Mouse (Mus musculus): Measurements from ENCODE around the gene Acaa1a.
A peak's percentile ranks its signal among the peaks of the same experiment; 100 is the strongest.
"Not testable (repeated sequence)": the region's sequence is repeated elsewhere in the genome, so short reads cannot be mapped to it uniquely, and the experiment has no call there.

Gene Acaa1a

GRCm38 (mm10) chr9:119338350-119338749 is 1.1 kb upstream of the Acaa1a start:
- no peak for DNase-seq (ENCODE audit: low read depth in 2 of 2, low spot score in 2 of 2)

DNA sequence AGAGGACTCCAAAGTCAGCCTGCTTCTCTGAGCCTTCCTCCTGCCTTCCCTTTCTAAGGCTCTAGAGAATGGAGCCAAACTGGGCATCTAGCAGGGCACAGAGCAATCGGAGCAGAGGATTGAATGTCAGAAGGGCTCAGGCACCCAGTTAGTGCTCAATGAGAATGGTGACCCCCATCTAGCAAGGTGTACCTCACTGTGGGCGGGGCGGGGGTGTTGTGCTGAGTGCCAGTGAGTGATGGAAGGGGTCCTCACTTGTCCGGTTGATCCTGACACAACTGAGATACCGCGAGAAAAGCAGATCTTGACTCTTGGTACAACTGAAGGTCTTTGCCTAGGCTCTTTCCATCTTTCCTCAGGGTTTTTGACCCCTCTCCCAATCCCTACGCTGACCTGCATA is 370 bp upstream of the Acaa1a start:
- no peak for DNase-seq (ENCODE audit: low read depth in 2 of 2, low spot score in 2 of 2)

DNA sequence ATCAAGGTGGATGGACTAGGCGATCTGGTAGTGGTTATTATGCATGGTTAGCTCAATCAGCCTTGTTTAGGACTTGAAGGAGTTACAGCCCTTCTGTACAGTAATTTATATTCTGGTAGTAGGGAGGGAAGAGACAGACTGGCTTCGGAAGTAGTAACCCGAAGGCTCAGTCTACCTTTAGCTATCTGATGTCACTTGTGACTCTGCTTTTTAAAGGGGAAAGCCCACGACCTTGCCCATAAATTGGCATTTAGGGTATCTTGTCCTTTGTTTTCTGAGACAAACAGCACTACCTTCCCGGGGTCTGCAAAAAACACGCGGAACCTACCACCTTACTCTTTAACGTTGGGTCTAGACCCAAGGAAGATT is 720 bp downstream of the Acaa1a start:
- DNase-seq (ENCODE audit: low read depth in 2 of 2, low spot score in 2 of 2): no peak

- peak; percentile 87 to 91 for DNase-seq (ENCODE audit: low read depth in 2 of 2, low spot score in 2 of 2)
These were observed 1.7 kb downstream of the Acaa1a start, which contains the start of gene Myd88 for GRCm38 (mm10) chr9:119340909-119341816. Gene Myd88, minus strand, starts transcription at chr9:119341411.

GRCm38 (mm10) chr9:119342728-119343127 is 3.3 kb downstream of the Acaa1a start:
- DNase-seq (ENCODE audit: low read depth in 2 of 2, low spot score in 2 of 2): no peak

- no peak for DNase-seq (ENCODE audit: low read depth in 2 of 2, low spot score in 2 of 2)
These were observed 6.9 kb downstream of the Acaa1a start for GRCm38 (mm10) chr9:119346376-119346775.

GRCm38 (mm10) chr9:119350531-119350930 is 11.1 kb downstream of the Acaa1a start:
- DNase-seq (ENCODE audit: low read depth in 2 of 2, low spot score in 2 of 2): no peak

DNA sequence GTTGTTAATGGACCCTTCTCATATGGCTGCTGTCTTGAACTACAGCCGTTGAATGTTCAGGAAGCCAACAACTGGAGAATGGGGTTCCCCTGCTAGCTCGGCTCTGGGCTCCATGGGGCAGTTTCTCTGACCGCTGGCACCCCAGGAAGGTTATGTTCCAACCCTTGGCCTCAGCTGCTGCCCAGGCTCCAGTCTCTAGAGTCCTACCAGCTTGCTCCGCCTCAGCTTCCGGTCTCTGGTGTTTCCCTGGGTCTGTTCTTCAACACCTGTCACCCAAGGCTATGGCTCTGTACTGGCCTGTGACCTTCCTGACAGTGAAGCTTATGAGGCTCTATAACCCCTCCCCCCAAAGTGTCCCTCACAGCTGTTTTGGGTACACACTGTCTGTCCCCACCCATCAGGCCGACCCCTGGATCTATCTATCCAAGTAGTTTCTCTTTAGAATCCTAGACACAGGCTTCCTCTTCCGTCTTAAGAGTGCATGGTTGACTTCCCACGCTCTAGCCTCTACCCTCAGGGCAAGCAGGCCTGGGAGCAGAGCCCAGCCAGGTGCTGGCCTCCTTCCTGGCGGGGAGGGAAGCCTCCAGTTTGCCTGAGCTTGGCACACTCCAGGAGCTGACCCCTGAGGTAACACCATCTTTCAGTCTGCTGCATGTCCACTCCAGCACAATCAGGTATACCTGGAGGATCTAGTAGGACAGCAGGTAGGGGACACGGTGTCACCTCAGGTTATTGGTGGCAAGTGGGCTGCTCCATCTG is 11.7 kb downstream of the Acaa1a start:
- no peak for DNase-seq (ENCODE audit: low read depth in 2 of 2, low spot score in 2 of 2)

- DNase-seq (ENCODE audit: low read depth in 2 of 2, low spot score in 2 of 2): peak; percentile 72 to 78
These were observed 12.6 kb downstream of the Acaa1a start for GRCm38 (mm10) chr9:119352060-119352459.

- no peak for DNase-seq (ENCODE audit: low read depth in 2 of 2, low spot score in 2 of 2)
These were observed 14.4 kb downstream of the Acaa1a start for GRCm38 (mm10) chr9:119353926-119354325.

DNA sequence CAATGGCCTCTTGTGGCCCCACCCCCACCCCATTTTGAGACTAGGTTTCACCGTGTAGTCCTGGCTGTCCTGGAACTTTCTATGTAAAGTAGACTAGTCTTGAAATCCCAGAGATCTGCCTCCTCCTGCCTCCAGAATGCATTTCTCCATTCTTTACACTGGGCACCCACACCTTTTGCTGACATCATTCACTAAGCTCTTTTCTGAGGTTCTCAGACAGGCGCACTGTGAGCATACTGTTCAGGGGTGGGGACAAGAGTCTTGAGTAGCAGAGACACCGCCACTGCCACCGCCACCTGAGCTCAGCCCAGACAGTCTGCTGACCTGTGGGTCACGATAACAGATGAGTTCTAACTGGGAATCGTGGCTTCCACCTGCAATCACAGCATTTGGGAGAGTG is 16.5 kb downstream of the Acaa1a start:
- no peak for DNase-seq (ENCODE audit: low read depth in 2 of 2, low spot score in 2 of 2)

DNA sequence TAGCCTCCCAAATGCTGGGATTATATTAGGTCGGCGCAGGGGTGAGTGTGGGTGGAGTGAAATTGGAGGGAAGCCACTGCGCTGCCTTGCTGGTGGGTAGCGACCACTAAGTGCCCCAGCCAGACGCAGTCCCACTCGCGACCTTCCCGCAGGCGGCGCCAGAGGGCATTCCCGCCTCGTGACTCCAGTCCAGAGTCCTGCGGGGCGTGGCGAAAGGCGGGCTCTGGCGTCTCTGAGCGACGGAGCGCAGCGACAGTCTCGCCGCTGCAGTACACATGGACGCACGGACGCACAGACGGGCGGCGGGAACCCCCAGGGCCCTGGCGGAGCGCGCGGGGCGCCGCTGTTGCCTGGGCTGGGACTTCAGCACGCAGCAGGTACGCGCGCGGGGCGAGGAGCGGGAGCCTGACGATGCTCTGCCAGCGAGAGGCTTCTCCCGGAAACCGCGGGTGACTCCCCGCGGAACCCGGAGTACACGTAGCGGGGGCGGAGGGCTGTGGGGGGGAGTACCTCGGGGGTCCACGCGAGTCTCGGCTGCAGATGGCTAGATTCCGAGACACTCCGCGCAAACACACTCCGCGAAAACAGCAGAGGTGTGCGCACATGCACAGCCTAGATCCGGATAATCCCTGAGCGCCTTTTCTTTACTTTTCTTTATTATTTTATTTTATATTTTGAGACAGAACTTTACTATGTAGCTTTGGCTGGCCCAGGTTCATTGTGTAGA is 18.0 kb downstream of the Acaa1a start, which contains the start of gene Xylb:
Gene Xylb (plus strand): TSS at position 51 of the 727 bp plus-strand sequence.
- DNase-seq (ENCODE audit: low read depth in 2 of 2, low spot score in 2 of 2): peak; percentile 73 to 82

GRCm38 (mm10) chr9:119358058-119358429 is 18.6 kb downstream of the Acaa1a start:
- no peak for DNase-seq (ENCODE audit: low read depth in 2 of 2, low spot score in 2 of 2)

DNA sequence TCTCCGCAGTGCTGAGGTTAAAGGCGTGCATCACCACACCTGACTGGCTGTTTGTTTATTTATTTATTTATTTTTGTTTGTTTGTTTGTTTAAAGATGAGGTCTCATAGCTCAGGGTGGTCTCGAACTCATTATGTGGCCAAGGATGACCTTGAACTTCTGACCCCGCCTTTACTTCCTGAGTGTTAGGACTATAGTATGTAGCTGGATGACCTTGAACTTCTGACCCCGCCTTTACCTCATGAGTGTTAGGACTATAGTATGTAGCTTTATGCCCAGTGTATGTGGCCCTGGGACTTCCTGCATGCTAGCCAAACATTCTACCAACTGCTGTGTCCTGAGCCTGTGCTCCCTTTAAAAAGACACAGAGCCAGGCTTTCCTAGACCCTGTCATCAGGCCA is 21.9 kb downstream of the Acaa1a start:
- no peak for DNase-seq (ENCODE audit: low read depth in 2 of 2, low spot score in 2 of 2)

DNA sequence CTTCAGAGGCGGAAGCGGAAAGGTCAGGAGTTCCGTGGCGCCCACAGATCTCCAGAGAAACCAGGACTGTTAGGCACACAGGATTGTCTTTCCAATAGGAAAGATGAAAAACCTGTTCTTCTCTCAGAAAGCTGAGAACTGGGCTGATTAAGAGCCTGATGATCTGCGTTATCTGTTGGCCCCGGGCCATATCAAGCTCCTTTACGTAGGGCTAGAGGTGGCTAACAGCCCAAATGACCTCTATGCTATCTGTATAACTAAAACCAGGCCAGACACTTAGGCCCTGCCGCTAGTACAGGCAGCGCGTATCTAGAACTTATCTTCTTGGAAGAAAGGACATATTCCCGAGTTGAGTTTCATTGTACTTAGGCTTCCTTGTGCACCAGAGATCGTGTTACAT is 23.8 kb downstream of the Acaa1a start:
- no peak for DNase-seq (ENCODE audit: low read depth in 2 of 2, low spot score in 2 of 2)

DNA sequence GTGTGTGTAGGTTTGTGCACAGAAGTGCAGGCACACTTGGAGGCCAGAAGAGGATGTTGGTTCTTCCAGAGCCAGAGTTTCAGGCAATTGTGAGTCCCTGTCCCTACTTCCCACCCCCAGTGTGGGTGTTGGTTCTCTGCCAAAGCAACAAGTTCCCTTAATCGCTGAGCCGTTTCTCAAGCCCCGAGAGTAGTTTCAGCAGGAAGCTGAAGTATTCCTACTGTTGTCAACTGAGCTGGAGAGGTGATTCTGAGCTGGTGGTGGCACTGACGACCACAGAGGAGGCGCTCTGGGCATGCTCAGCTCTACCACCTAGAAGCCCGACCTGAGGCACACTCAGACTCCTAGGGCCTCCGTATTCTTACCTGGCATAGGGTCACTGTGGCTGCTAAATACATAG is 25.8 kb downstream of the Acaa1a start, which contains the start of gene Slc22a14:
Gene Slc22a14 (minus strand): TSS at position 270 of the 400 bp plus-strand sequence.
- no peak for DNase-seq (ENCODE audit: low read depth in 2 of 2, low spot score in 2 of 2)

DNA sequence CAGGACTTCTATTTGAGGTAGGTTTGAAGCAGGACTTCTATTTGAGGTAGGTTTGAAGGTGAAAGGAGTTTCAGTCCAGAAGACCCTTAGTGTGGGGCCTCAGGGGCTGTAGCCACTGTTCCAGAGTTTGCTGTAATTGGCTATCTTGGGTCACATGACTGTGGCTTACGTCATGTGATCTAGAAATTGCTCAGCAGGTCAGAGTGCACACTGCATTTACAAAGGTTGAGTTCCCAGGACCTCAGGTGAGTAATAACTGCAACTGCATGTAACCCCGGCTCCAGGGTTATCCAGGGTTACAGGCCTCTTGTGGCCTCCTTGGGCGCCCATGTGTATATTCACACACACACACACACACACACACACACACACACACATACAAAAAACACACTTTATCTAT is 28.9 kb downstream of the Acaa1a start:
- DNase-seq (ENCODE audit: low read depth in 2 of 2, low spot score in 2 of 2): no peak

- DNase-seq (ENCODE audit: low read depth in 2 of 2, low spot score in 2 of 2): not testable (repeated sequence)
These were observed 31.3 kb downstream of the Acaa1a start for GRCm38 (mm10) chr9:119370770-119371169.

DNA sequence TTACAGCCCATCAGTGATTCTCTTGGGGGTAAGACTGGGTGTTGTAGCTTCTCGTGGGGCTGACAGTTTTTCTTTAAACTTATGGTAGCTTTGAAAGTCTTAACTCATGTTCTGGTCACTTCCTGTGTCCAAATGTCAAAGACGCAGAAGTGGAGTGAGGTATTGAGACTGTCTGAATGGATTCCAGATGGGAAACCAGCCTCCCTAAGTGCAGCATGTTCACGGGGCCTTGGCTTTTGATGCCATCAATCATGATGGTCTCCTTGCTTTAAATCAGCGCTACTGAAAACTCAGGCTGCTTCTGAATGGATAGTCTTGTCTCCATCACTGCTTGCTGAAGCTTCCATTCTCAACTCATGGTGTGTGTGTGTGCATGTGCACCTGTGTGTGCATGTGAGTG is 31.8 kb downstream of the Acaa1a start:
- DNase-seq (ENCODE audit: low read depth in 2 of 2, low spot score in 2 of 2): no peak

- no peak for DNase-seq (ENCODE audit: low read depth in 2 of 2, low spot score in 2 of 2)
These were observed 35.5 kb downstream of the Acaa1a start for GRCm38 (mm10) chr9:119375008-119375407.

GRCm38 (mm10) chr9:119375556-119375955 is 36.1 kb downstream of the Acaa1a start:
- DNase-seq (ENCODE audit: low read depth in 2 of 2, low spot score in 2 of 2): no peak

Measured in CD8-positive naive resting alpha-beta T cell, adult 2 months (primary cell).